Mouse (Mus musculus) heart, postnatal 0 days (tissue): ENCODE results near the gene Mtss1l. TPM values are rescaled to one million over a fixed set of nuclear protein-coding genes. Genes with fewer than 3 reads are reported as not detected.
A peak's percentile ranks its signal among the peaks of the same experiment; 100 is the strongest.

Experiments
- ATAC-seq: fragments of 200-750 bp; cut with Nextera tagmentation; 2 replicates; pipeline ENCODE4 v1.8.0; 2017; ENCODE audit warnings: low read depth, moderate number of reproducible peaks, moderate library complexity; ENCODE audit not compliant: insufficient read depth
- DNase-seq: peaks from one replicate; pipeline ENCODE4 v3.0.0-alpha.2; 2016; ENCODE audit warnings: low spot score
- H3K27ac ChIP-seq: fragments of 300-500 bp; sonication (generic); 2 replicates; pipeline ENCODE4 v1.5.1; 2014; ENCODE audit warnings: low read depth, mild to moderate bottlenecking
- H3K27me3 ChIP-seq: fragments of 300-500 bp; sonication (generic); 2 replicates; pipeline ENCODE4 v1.6.1; 2014; ENCODE audit warnings: low read length, mixed read lengths; ENCODE audit not compliant: control insufficient read depth, insufficient read depth
- H3K36me3 ChIP-seq: fragments of 300-500 bp; sonication (generic); replicated peaks from 2 replicates; pipeline ENCODE4 v1.6.1; 2014; ENCODE audit warnings: low read length, mixed read lengths; ENCODE audit not compliant: control insufficient read depth, insufficient read depth
- H3K4me1 ChIP-seq: fragments of 300-500 bp; sonication (generic); 2 replicates; pipeline ENCODE4 v1.6.1; 2014; ENCODE audit warnings: antibody characterized with exemption; ENCODE audit not compliant: control insufficient read depth, insufficient read depth
- H3K4me2 ChIP-seq: fragments of 300-500 bp; sonication (generic); 2 replicates; pipeline ENCODE4 v1.6.1; 2014; ENCODE audit warnings: low read depth, mild to moderate bottlenecking, low read length, moderate library complexity
- H3K4me3 ChIP-seq: fragments of 300-500 bp; sonication (generic); 2 replicates; pipeline ENCODE4 v1.5.1; 2014; ENCODE audit warnings: low read depth, low read length
- H3K9ac ChIP-seq: fragments of 300-500 bp; sonication (generic); replicated peaks from 2 replicates; pipeline ENCODE4 v1.6.1; 2014; ENCODE audit warnings: low read depth, low read length, mixed read lengths
- H3K9me3 ChIP-seq: fragments of 300-500 bp; sonication (generic); replicated peaks from 2 replicates; pipeline ENCODE4 v1.6.1; 2016; ENCODE audit warnings: low read length; ENCODE audit not compliant: control insufficient read depth
- CTCF ChIP-seq: IDR thresholded peaks from 2 replicates; pipeline ENCODE4 v1.5.1; 2016; ENCODE audit warnings: antibody characterized with exemption, control low read depth, low read depth
- EP300 ChIP-seq: IDR thresholded peaks from 2 replicates; pipeline ENCODE4 v1.6.1; 2016; ENCODE audit warnings: antibody characterized with exemption, low read depth
- WGBS: fragments of 180-500 bp; shearing (Covaris S2); extraction: QIAGEN DNeasy Blood & Tissue Kit; methylation state at CpG from one replicate; pipeline ENCODE4 v1.1.7; 2014; 5-methylcytosine and 5-hydroxymethylcytosine counted together
- polyA plus RNA-seq: library from polyadenylated mRNA; unstranded; fragments of >200 nt; fragmentation: Nextera tagmentation; extraction: Ambion mirVana; gene quantifications from 2 replicates; pipeline ENCODE4 v1.2.1, GENCODE M21; 2015
- total RNA-seq: library from RNA; depleted of rRNA; stranded (reverse); fragments of >200 nt; gene quantifications from 2 replicates; pipeline ENCODE4 v1.2.3, GENCODE M21; 2014; ENCODE audit warnings: low replicate concordance; rRNA removed

The Mtss1l gene
- total and polyA plus RNA-seq, 2 experiments from 2014 or later: 5.1 to 11.3 TPM

DNA sequence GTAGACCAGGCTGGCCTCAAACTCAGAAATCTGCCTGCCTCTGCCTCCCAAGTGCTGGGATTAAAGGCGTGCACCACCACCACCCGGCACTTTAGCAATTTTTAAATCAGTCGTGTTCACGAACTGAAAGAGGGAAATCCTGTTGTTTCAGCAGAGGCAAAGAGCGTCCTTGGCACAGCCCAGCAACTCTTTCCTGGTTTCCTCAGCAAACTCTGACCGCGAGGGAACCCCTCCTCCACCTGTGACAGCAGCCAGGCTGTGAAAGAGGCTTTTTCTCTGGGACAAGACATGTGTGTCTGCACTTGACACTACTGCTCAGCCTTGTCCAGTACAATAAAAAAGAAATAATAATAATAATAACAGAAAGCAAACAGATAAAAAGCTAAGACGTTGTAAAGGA, 65.7 kb downstream of the Mtss1l start:
- Histone ChIP-seq H3K9ac (no peak overlapping the region), H3K27ac (no peak overlapping the region), H3K4me3 (no peak overlapping the region), H3K27me3 (no peaks in the 10 kb centered on the region), H3K36me3 (no peaks in the 10 kb centered on the region), H3K4me1 (no peaks in the 10 kb centered on the region), H3K9me3 (no peaks in the 10 kb centered on the region), H3K4me2 (no peak overlapping the region)
- ATAC-seq (no peak), DNase-seq (peak; percentile 40)
- no peak for TF ChIP-seq EP300
- TF ChIP-seq CTCF: no peak
- 59% methylated on average over 8 of the region's 8 CpGs for WGBS

GRCm38 (mm10) chr8:110787411-110787954, 66.2 kb downstream of the Mtss1l start:
- ATAC-seq: no peak
- Histone ChIP-seq H3K36me3 (no peaks in the 10 kb centered on the region), H3K9me3 (no peaks in the 10 kb centered on the region), H3K4me3 (no peak overlapping the region), H3K9ac (no peak overlapping the region), H3K4me2 (no peak overlapping the region), H3K4me1 (no peaks in the 10 kb centered on the region), H3K27me3 (no peaks in the 10 kb centered on the region), H3K27ac (no peak overlapping the region)
- TF ChIP-seq EP300 (no peak), CTCF (no peak)
- DNase-seq: no peak
- 80% methylated on average over 9 of the region's 9 CpGs for WGBS

- DNase-seq: peak; percentile 21
- H3K9me3 ChIP-seq: no peaks in the 10 kb centered on the region
- H3K27me3 ChIP-seq: no peaks in the 10 kb centered on the region
- peaks cover 6% of the 10 kb centered on the region; the same call in 1 of the 2 replicates for H3K4me1 ChIP-seq
- no peak overlapping the region for H3K4me3 ChIP-seq
- no peaks in the 10 kb centered on the region for H3K36me3 ChIP-seq
- peak; percentile 33; the same call in 1 of the 2 replicates for ATAC-seq
- peak overlapping the region; percentile 12 for H3K27ac ChIP-seq
- 50% methylated on average over 12 of the region's 12 CpGs for WGBS
- H3K4me2 ChIP-seq: no peak overlapping the region
- TF ChIP-seq CTCF: no peak
- no peak for TF ChIP-seq EP300
- H3K9ac ChIP-seq: no peak overlapping the region
Measured at GRCm38 (mm10) chr8:110788981-110789380, 67.7 kb downstream of the Mtss1l start.

GRCm38 (mm10) chr8:110789571-110789970, 68.3 kb downstream of the Mtss1l start:
- Histone ChIP-seq H3K27ac (peak overlapping the region; percentile 12; the same call in 1 of the 2 replicates), H3K4me2 (no peak overlapping the region), H3K36me3 (no peaks in the 10 kb centered on the region), H3K9ac (no peak overlapping the region), H3K4me1 (peaks cover 6% of the 10 kb centered on the region; the same call in 1 of the 2 replicates), H3K27me3 (no peaks in the 10 kb centered on the region), H3K9me3 (no peaks in the 10 kb centered on the region), H3K4me3 (no peak overlapping the region)
- TF ChIP-seq CTCF (no peak), EP300 (no peak)
- 46% methylated on average over 12 of the region's 12 CpGs for WGBS
- ATAC-seq: no peak
- no peak for DNase-seq

DNA sequence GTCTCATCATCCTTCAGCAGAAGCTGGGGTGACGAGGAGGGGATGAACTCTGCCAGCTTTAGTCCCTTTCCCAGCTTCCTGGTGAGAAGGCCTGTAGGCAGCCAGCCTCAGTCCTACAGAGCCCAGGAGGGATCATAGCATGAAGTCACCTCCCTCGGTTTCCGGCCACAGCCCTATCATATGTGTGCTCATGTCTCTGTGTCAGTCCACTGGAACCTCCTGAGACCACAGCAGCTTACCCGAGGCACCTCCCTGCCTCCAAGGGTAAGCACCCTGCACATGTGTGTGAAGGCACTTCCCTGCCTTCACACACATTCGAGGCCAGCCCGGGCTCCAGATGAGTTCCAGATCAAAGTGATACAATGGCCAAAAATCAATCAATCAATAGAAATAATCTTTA, 69.0 kb downstream of the Mtss1l start:
- no peak for ATAC-seq
- no peak overlapping the region; the same call in 1 of the 2 replicates for H3K27ac ChIP-seq
- WGBS: 46% methylated on average over 6 of the region's 6 CpGs

More for the DNA sequence above, 69.0 kb downstream of the Mtss1l start:
- H3K4me2 ChIP-seq: no peak overlapping the region
- no peak overlapping the region for H3K4me3 ChIP-seq
- TF ChIP-seq EP300: no peak
- TF ChIP-seq CTCF: no peak
- no peak overlapping the region for H3K9ac ChIP-seq
- no peaks in the 10 kb centered on the region for H3K9me3 ChIP-seq
- H3K36me3 ChIP-seq: no peaks in the 10 kb centered on the region
- H3K27me3 ChIP-seq: no peaks in the 10 kb centered on the region
- peaks cover 6% of the 10 kb centered on the region; the same call in 1 of the 2 replicates for H3K4me1 ChIP-seq
- no peak for DNase-seq

Other genes with a start within 250 kb of the Mtss1l start
- 13.6 and 23.2 TPM in 2 replicates for gene Vac14, start 102.9 kb upstream of the Mtss1l start, total RNA-seq
- 8.9 and 10.3 TPM in 2 replicates for gene Vac14, start 102.9 kb upstream of the Mtss1l start, polyA plus RNA-seq
- gene Il34, start 84.4 kb downstream of the Mtss1l start, total RNA-seq: 3.2 and 3.9 TPM in 2 replicates
- gene Il34, start 84.4 kb downstream of the Mtss1l start, polyA plus RNA-seq: 1.1 and 1.4 TPM in 2 replicates
- 47.2 and 66.3 TPM in 2 replicates for gene Cog4, start 125.1 kb downstream of the Mtss1l start, total RNA-seq
- 54.2 and 55.8 TPM in 2 replicates for gene Cog4, start 125.1 kb downstream of the Mtss1l start, polyA plus RNA-seq
- gene Sf3b3, start 125.3 kb downstream of the Mtss1l start, total RNA-seq: 47.3 and 68.3 TPM in 2 replicates
- 32.5 and 32.9 TPM in 2 replicates for gene Sf3b3, start 125.3 kb downstream of the Mtss1l start, polyA plus RNA-seq
- 10.8 and 14.8 TPM in 2 replicates for gene Fuk, start 181.0 kb downstream of the Mtss1l start, total RNA-seq
- 3.6 and 3.7 TPM in 2 replicates for gene Fuk, start 181.0 kb downstream of the Mtss1l start, polyA plus RNA-seq
- 9.9 and 15.8 TPM in 2 replicates for gene St3gal2, start 198.4 kb downstream of the Mtss1l start, total RNA-seq
- 11.3 and 12.6 TPM in 2 replicates for gene St3gal2, start 198.4 kb downstream of the Mtss1l start, polyA plus RNA-seq